Mouse (Mus musculus): Measurements from ENCODE around the gene Fam204a.

DNA sequence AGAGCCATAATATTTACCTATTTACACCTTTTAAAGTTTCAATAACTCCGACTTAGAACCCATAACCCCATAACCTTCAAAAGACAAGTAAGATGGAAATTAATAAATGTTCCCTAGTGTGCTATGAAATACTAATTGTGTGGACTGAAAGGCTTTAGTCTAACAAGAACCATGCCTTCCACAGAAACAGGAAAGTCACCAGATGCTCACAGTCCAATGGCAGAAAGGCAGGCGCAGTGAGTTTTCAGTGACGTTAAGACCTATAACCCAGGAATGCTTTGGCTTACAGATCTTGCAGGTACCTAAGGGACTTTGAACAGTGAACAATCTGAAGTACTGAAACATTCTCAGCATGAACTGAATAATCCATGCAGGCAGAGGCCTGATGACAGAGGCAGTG lies 18.7 kb upstream of the Fam204a start:
- TF ChIP-seq CTCF (IDR thresholded peaks at IDR 0.05; ENCODE audit: low read depth, low read length) = no peak
- TF ChIP-seq GATA1 (IDR thresholded peaks at IDR 0.05; ENCODE audit: borderline replicate concordance, low read length) = no peak
- no peak for TF ChIP-seq GATA2 (IDR thresholded peaks at IDR 0.05; ENCODE audit: borderline replicate concordance, low read depth, low read length)
- no peak for TF ChIP-seq TAL1 (conservative IDR thresholded peaks at IDR 0.05; ENCODE audit: low read depth, low read length)
- TF ChIP-seq POLR2AphosphoS5 (IDR thresholded peaks at IDR 0.05; ENCODE audit: insufficient replicate concordance, low read depth, low read length) = no peak
